Mouse (Mus musculus) testis, postnatal 10 days (tissue): ENCODE measurements around the gene Pcbp3.
A peak's percentile ranks its signal among the peaks of the same experiment; 100 is the strongest.
"Not testable (repeated sequence)": the region's sequence is repeated elsewhere in the genome, so short reads cannot be mapped to it uniquely, and the experiment has no call there.

ENCODE experiments used
- DNase-seq: peaks from one replicate; pipeline ENCODE4 v3.0.0; 2021; ENCODE audit warnings: low spot score

The Pcbp3 gene

GRCm38 (mm10) chr10:76961790-76962489 lies at the start of gene Pcbp3:
Gene Pcbp3, minus strand, starts transcription at chr10:76961887.
- DNase-seq = peak; percentile 97

- DNase-seq = no peak
Observed at GRCm38 (mm10) chr10:77008698-77009097, 47.0 kb upstream of the Pcbp3 start.

- DNase-seq = no peak
Observed at GRCm38 (mm10) chr10:77008109-77008561, 46.4 kb upstream of the Pcbp3 start.

- peak; percentile 64 for DNase-seq
Observed at GRCm38 (mm10) chr10:77007433-77008108, 45.9 kb upstream of the Pcbp3 start.

GRCm38 (mm10) chr10:77004936-77005335 lies 43.2 kb upstream of the Pcbp3 start:
- no peak for DNase-seq

- peak; percentile 94 for DNase-seq
Observed at GRCm38 (mm10) chr10:76997759-76998513, 36.2 kb upstream of the Pcbp3 start.

- DNase-seq = no peak
Observed at GRCm38 (mm10) chr10:76992456-76992855, 30.8 kb upstream of the Pcbp3 start.

- DNase-seq = no peak
Observed at GRCm38 (mm10) chr10:76988586-76988985, 26.9 kb upstream of the Pcbp3 start.

- peak; percentile 67 for DNase-seq
Observed at GRCm38 (mm10) chr10:76978042-76978441, 16.4 kb upstream of the Pcbp3 start.

- DNase-seq = no peak
Observed at GRCm38 (mm10) chr10:76976699-76977098, 15.0 kb upstream of the Pcbp3 start.

GRCm38 (mm10) chr10:76973797-76974436 lies 12.2 kb upstream of the Pcbp3 start:
- DNase-seq = no peak

GRCm38 (mm10) chr10:76972318-76972717 lies 10.6 kb upstream of the Pcbp3 start:
- DNase-seq = not testable (repeated sequence)

- no peak for DNase-seq
Observed at GRCm38 (mm10) chr10:76970974-76971373, 9.3 kb upstream of the Pcbp3 start.

- DNase-seq = no peak
Observed at GRCm38 (mm10) chr10:76964436-76964835, 2.7 kb upstream of the Pcbp3 start.

GRCm38 (mm10) chr10:76963997-76964396 lies 2.3 kb upstream of the Pcbp3 start:
- DNase-seq = peak; percentile 41

- no peak for DNase-seq
Observed at GRCm38 (mm10) chr10:76961156-76961555, 531 bp downstream of the Pcbp3 start.

- peak; percentile 63 for DNase-seq
Observed at GRCm38 (mm10) chr10:76958201-76958600, 3.5 kb downstream of the Pcbp3 start.

- no peak for DNase-seq
Observed at GRCm38 (mm10) chr10:76956200-76956599, 5.5 kb downstream of the Pcbp3 start.

GRCm38 (mm10) chr10:76941038-76941437 lies 20.6 kb downstream of the Pcbp3 start:
- DNase-seq = no peak

- no peak for DNase-seq
Observed at GRCm38 (mm10) chr10:76936827-76937226, 24.9 kb downstream of the Pcbp3 start.

GRCm38 (mm10) chr10:76934805-76935204 lies 26.9 kb downstream of the Pcbp3 start:
- DNase-seq = no peak

GRCm38 (mm10) chr10:76931794-76932193 lies 29.9 kb downstream of the Pcbp3 start:
- DNase-seq = no peak
